Mouse (Mus musculus): ENCODE measurements around the gene Cstb.

DNA sequence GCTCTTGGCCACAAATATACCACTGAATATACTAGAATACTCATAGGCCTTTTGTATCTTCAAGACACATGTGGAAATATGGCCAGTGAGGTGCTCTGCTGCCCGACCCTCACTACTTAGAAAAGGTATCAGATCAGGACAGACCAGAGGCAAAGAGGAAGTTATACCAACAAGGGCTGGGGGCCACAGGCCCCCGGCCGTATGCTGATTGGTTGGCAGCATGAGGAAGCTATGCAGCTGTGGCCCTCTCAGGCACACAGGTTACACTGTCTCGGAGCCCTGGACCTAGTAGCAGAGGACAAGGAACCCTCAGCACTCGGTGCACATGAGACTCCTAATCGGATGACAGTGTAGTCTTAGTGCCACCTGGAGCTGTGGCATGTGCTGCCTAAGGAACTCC is 19.3 kb upstream of the Cstb start:
- TF ChIP-seq EP300 (IDR thresholded peaks at IDR 0.05; ENCODE audit: insufficient read depth, low read depth, low read length), result no peak
- no peak for TF ChIP-seq POLR2A (IDR thresholded peaks at IDR 0.05; ENCODE audit: insufficient read depth, low read length)
- TF ChIP-seq CTCF (IDR thresholded peaks at IDR 0.05; ENCODE audit: low read depth, low read length), result no peak
